Mouse (Mus musculus) MEL (cell line): Measurements from ENCODE around the gene Oas1d. TPM values are rescaled to one million over a fixed set of nuclear protein-coding genes. Genes with fewer than 3 reads are reported as not detected.

Experiments used
- DNase-seq: peaks from one replicate; pipeline ENCODE4 v3.0.0; 2011; ENCODE audit warnings: low read depth, low spot score
- H3K27ac ChIP-seq: 2 replicates; pipeline ENCODE4 v1.5.1; 2012; ENCODE audit warnings: low read depth, mild to moderate bottlenecking, control low read depth, low read length, moderate library complexity; ENCODE audit not compliant: control insufficient read depth
- H3K27me3 ChIP-seq, 2 experiments: fragments of 150-350 bp in 1 of 2; sonication (generic) in 1 of 2; 2 replicates each; pipeline ENCODE4 v1.6.1; 2012; ENCODE audit warnings: low read length in 2 of 2, mild to moderate bottlenecking in 2 of 2, improper control_type of control experiment in 1 of 2, moderate library complexity in 1 of 2; ENCODE audit not compliant: insufficient read depth in 2 of 2, control insufficient read depth in 1 of 2
- H3K36me3 ChIP-seq, 2 experiments: 2 replicates each; pipeline ENCODE4 v1.6.1; 2012 to 2014; ENCODE audit warnings: low read length in 2 of 2, improper control_type of control experiment in 1 of 2, inconsistent platforms in 1 of 2, mild to moderate bottlenecking in 1 of 2; ENCODE audit not compliant: insufficient read depth in 2 of 2, control insufficient read depth in 1 of 2
- H3K4me1 ChIP-seq, 2 experiments: fragments of 150-350 bp in 1 of 2; sonication (generic) in 1 of 2; 2 replicates each; pipeline ENCODE4 v1.6.1; 2012; ENCODE audit warnings: low read length in 2 of 2, improper control_type of control experiment in 1 of 2, mild to moderate bottlenecking in 1 of 2; ENCODE audit not compliant: insufficient read depth in 2 of 2, control insufficient read depth in 1 of 2
- H3K4me3 ChIP-seq, 2 experiments: fragments of 150-350 bp in 1 of 2; sonication (generic) in 1 of 2; 2 replicates each; pipeline ENCODE4 v1.5.1; 2012; ENCODE audit warnings: low read depth in 2 of 2, low read length in 2 of 2, mild to moderate bottlenecking in 2 of 2, moderate library complexity in 2 of 2, control low read depth in 1 of 2, improper control_type of control experiment in 1 of 2; ENCODE audit not compliant: control insufficient read depth in 1 of 2, insufficient read depth in 1 of 2
- H3K79me2 ChIP-seq: 2 replicates; pipeline ENCODE4 v1.6.1; 2012; ENCODE audit warnings: mild to moderate bottlenecking, low read length, moderate library complexity; ENCODE audit not compliant: control insufficient read depth, poor library complexity, insufficient read depth
- H3K9ac ChIP-seq: 2 replicates; pipeline ENCODE4 v1.6.1; 2012; ENCODE audit warnings: low read depth, mild to moderate bottlenecking, control low read depth, low read length, moderate library complexity; ENCODE audit not compliant: control insufficient read depth, poor library complexity, severe bottlenecking
- H3K9me3 ChIP-seq: fragments of 150-350 bp; sonication (generic); replicated peaks from 2 replicates; pipeline ENCODE4 v1.6.1; 2012; ENCODE audit warnings: mild to moderate bottlenecking, low read length, improper control_type of control experiment, moderate library complexity; ENCODE audit not compliant: insufficient read depth
- CHD1 ChIP-seq: IDR thresholded peaks from 2 replicates; pipeline ENCODE4 v1.6.1; 2012; ENCODE audit warnings: low read depth, mild to moderate bottlenecking, inconsistent platforms, low read length, improper control_type of control experiment
- CTCF ChIP-seq, 3 experiments: IDR thresholded peaks in 2 of 3; conservative IDR thresholded peaks in 1 of 3; 2 replicates each; pipeline ENCODE4 v1.5.1; 2011 to 2012; ENCODE audit warnings: low read length in 3 of 3, low read depth in 2 of 3, mild to moderate bottlenecking in 2 of 3, improper control_type of control experiment in 1 of 3, inconsistent platforms in 1 of 3, mixed read lengths in 1 of 3, moderate library complexity in 1 of 3; ENCODE audit not compliant: control insufficient read depth in 1 of 3, insufficient read depth in 1 of 3, poor library complexity in 1 of 3, severe bottlenecking in 1 of 3
- ELF1 ChIP-seq: IDR thresholded peaks from 2 replicates; pipeline ENCODE4 v1.6.1; 2014; ENCODE audit warnings: low read depth, mild to moderate bottlenecking, inconsistent platforms, low read length, improper control_type of control experiment, moderate library complexity
- ETS1 ChIP-seq: IDR thresholded peaks from 2 replicates; pipeline ENCODE4 v1.6.1; 2012; ENCODE audit warnings: low read depth, mild to moderate bottlenecking, inconsistent platforms, low read length, improper control_type of control experiment, moderate library complexity
- MEF2A ChIP-seq: IDR thresholded peaks from 2 replicates; pipeline ENCODE4 v1.6.1; 2014; ENCODE audit warnings: low read depth, mild to moderate bottlenecking, inconsistent platforms, low read length, improper control_type of control experiment; ENCODE audit not compliant: poor library complexity, insufficient replicate concordance, severe bottlenecking; ENCODE audit errors: extremely low read depth
- MXI1 ChIP-seq: IDR thresholded peaks from 2 replicates; pipeline ENCODE4 v1.6.1; 2011; ENCODE audit warnings: mild to moderate bottlenecking, low read depth, low read length, improper control_type of control experiment
- MYB ChIP-seq: IDR thresholded peaks from 2 replicates; pipeline ENCODE4 v1.6.1; 2011; ENCODE audit warnings: mild to moderate bottlenecking, low read depth, low read length, improper control_type of control experiment
- NRF1 ChIP-seq: IDR thresholded peaks from 2 replicates; pipeline ENCODE4 v1.6.1; 2014; ENCODE audit warnings: low read depth, mild to moderate bottlenecking, inconsistent platforms, low read length, improper control_type of control experiment, moderate library complexity; ENCODE audit not compliant: poor library complexity, insufficient read depth, severe bottlenecking
- POLR2A ChIP-seq, 2 experiments: IDR thresholded peaks; 2 replicates each; pipeline ENCODE4 v1.6.1; 2011 to 2012; ENCODE audit warnings: low read length in 2 of 2, mild to moderate bottlenecking in 2 of 2, control low read depth in 1 of 2, improper control_type of control experiment in 1 of 2, low read depth in 1 of 2, moderate library complexity in 1 of 2; ENCODE audit not compliant: control insufficient read depth in 1 of 2, insufficient read depth in 1 of 2, poor library complexity in 1 of 2
- POLR2AphosphoS2 ChIP-seq: IDR thresholded peaks from 2 replicates; pipeline ENCODE4 v1.6.1; 2011; ENCODE audit warnings: low read length, improper control_type of control experiment
- RAD21 ChIP-seq: IDR thresholded peaks from 2 replicates; pipeline ENCODE4 v1.6.1; 2011; ENCODE audit warnings: mild to moderate bottlenecking, low read depth, low read length, improper control_type of control experiment
- RCOR1 ChIP-seq: IDR thresholded peaks from 2 replicates; pipeline ENCODE4 v1.6.1; 2012; ENCODE audit warnings: low read depth, mild to moderate bottlenecking, inconsistent platforms, low read length, improper control_type of control experiment
- SMC3 ChIP-seq: IDR thresholded peaks from 2 replicates; pipeline ENCODE4 v1.6.1; 2011; ENCODE audit warnings: low read depth, low read length, improper control_type of control experiment
- TAL1 ChIP-seq: IDR thresholded peaks from 2 replicates; pipeline ENCODE4 v1.6.1; 2012; ENCODE audit warnings: mild to moderate bottlenecking, inconsistent platforms, low read length, moderate library complexity, mixed read lengths
- TCF12 ChIP-seq: IDR thresholded peaks from 2 replicates; pipeline ENCODE4 v1.6.1; 2014; ENCODE audit warnings: low read depth, mild to moderate bottlenecking, inconsistent platforms, low read length, improper control_type of control experiment, moderate library complexity
- ZKSCAN1 ChIP-seq: IDR thresholded peaks from 2 replicates; pipeline ENCODE4 v1.6.1; 2012; ENCODE audit warnings: low read depth, mild to moderate bottlenecking, inconsistent platforms, low read length, improper control_type of control experiment, moderate library complexity
- ZNF384 ChIP-seq: IDR thresholded peaks from 2 replicates; pipeline ENCODE4 v1.6.1; 2012; ENCODE audit warnings: low read depth, mild to moderate bottlenecking, inconsistent platforms, low read length, improper control_type of control experiment
- polyA plus RNA-seq, 2 experiments: library from polyadenylated mRNA; stranded (reverse) in 1 of 2; unstranded in 1 of 2; fragments of >175 nt in 1 of 2; fragments of >200 nt in 1 of 2; gene quantifications; 2 replicates each; pipeline versions ENCODE4 v1.2.1 to v1.2.4; 2012; ENCODE audit warnings: low replicate concordance in 2 of 2, low read depth in 1 of 2; ENCODE audit not compliant: insufficient read length in 2 of 2, insufficient read depth in 1 of 2, missing spikeins in 1 of 2
- total RNA-seq: library from RNA; depleted of rRNA; stranded (reverse); fragments of 300-350 nt; gene quantifications from 2 replicates; pipeline ENCODE4 v1.2.3, GENCODE M21; 2012

Oas1d gene
- total and polyA plus RNA-seq, 3 experiments = not detected

GRCm38 (mm10) chr5:120870081-120870480 is 44.3 kb upstream of the Oas1d start:
- H3K4me3 ChIP-seq = no peak overlapping the region
- H3K79me2 ChIP-seq = no peaks in the 10 kb centered on the region
- H3K27me3 ChIP-seq = no peaks in the 10 kb centered on the region
- H3K9me3 ChIP-seq = no peaks in the 10 kb centered on the region
- H3K9ac ChIP-seq = no peak overlapping the region
- no peaks in the 10 kb centered on the region for H3K36me3 ChIP-seq
- H3K4me1 ChIP-seq = no peaks in the 10 kb centered on the region
- TF ChIP-seq ZNF384 (no peak), ETS1 (no peak), NRF1 (no peak), MXI1 (no peak), CTCF (IDR thresholded peaks at IDR 0.05 in 2 of 3, conservative IDR thresholded peaks at IDR 0.05 in 1 of 3; ENCODE audit: control insufficient read depth in 1 of 3, insufficient read depth in 1 of 3, low read depth in 2 of 3, low read length in 3 of 3, poor library complexity in 1 of 3, severe bottlenecking in 1 of 3) (no peak), SMC3 (no peak), RCOR1 (no peak), MEF2A (no peak), CHD1 (no peak), POLR2AphosphoS2 (no peak), TAL1 (no peak), ELF1 (no peak), POLR2A (IDR thresholded peaks at IDR 0.05; ENCODE audit: control insufficient read depth in 1 of 2, insufficient read depth in 1 of 2, low read depth in 1 of 2, low read length in 2 of 2, poor library complexity in 1 of 2) (no peak), ZKSCAN1 (no peak), RAD21 (no peak)
- DNase-seq = no peak
- no peak overlapping the region for H3K27ac ChIP-seq

GRCm38 (mm10) chr5:120870782-120871181 is 43.6 kb upstream of the Oas1d start:
- H3K4me3 ChIP-seq = no peak overlapping the region
- no peak overlapping the region for H3K27ac ChIP-seq
- no peaks in the 10 kb centered on the region for H3K36me3 ChIP-seq
- H3K79me2 ChIP-seq = no peaks in the 10 kb centered on the region
- no peak for DNase-seq
- no peak for TF ChIP-seq ETS1
- no peak for TF ChIP-seq TCF12
- TF ChIP-seq MYB = no peak
- no peaks in the 10 kb centered on the region for H3K27me3 ChIP-seq
- no peak overlapping the region for H3K9ac ChIP-seq
- H3K9me3 ChIP-seq = no peaks in the 10 kb centered on the region
- H3K4me1 ChIP-seq = no peaks in the 10 kb centered on the region
